Mouse (Mus musculus) right cerebral cortex, postnatal 14 days (tissue): ENCODE data around the gene Tmprss11c.
"Not testable (repeated sequence)": the region's sequence is repeated elsewhere in the genome, so short reads cannot be mapped to it uniquely, and the experiment has no call there.

Experiments used
- DNase-seq: peaks from one replicate; pipeline ENCODE4 v3.0.0; 2022

Tmprss11c gene

DNA sequence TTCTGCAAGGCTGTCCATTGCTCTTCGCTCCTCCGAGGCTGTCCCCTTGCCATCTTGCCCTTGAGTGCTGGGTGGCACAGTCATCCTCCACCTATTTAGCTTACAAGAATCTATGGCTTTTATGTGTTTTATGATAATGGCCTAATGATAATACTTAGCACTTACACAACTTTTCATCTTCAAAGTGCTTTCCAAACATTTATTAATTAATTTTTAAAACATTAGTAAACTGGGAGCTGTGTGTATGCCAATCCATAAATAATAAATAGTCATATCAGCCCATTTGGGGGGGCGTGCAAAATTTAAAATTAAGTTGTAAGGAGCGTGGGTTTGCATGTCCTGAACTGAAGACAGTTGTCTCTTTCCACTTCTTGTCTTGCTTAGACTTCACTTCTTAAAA is at the start of gene Tmprss11c:
Gene Tmprss11c, minus strand, starts transcription at position 101 of the 400 bp plus-strand sequence.
- no peak for DNase-seq

DNA sequence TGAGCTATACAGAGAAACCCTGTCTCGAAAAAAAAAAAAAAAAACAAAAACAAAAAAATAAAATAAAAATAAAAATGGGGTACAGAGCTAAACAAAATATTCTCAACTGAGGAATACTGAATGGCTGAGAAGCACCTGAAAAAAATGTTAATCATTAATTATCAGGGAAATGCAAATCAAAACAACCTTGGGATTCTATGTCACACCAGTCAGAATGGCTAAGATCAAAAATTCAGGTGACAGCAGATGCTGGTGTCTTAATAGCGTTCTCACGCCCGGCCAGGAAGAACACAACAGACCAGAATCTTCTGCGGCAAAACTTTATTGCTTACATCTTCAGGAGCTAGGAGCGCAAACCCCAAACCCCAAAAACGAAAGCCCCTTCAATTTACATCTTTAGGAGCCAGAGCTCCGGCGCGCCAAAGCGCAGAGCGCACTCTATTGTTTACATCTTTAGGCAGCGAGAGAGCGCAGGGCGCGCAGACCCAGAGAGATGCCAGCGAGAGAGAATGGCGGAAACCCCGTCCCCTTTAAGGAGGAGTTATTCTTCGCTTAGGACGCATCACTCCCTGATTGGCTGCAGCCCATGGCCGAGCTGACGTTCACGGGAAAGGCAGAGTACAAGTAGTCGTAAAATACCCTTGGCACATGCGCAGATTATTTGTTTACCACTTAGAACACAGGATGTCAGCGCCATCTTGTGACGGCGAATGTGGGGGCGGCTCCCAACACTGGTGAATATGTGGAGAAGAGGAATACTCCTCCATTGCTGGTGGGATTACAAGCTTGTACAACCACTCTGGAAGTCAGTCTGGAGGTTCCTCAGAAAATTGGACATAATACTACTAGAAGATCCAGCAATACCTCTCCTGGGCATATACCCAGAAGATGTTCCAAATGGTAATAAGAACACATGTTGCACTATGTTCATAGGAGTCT is 29.2 kb upstream of the Tmprss11c start:
- not testable (repeated sequence) for DNase-seq

DNA sequence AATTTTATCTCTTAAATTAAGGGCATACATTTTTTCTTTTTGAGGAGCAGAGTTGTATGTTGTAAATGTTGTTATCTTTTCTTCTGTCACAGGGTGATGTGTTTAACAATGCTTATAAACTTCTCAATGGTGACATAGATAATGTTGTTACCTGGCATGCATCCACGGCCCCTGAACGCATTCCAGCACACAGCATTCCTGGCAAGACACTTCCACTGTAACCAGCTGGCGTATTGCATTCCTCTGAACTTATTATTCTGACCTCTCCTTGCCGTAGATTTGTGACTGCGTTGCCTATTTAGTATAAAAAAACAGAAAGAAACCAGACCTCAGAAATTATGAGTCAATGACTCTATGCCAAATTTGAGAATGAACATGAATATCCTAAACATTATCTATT is 17.0 kb upstream of the Tmprss11c start:
- no peak for DNase-seq

DNA sequence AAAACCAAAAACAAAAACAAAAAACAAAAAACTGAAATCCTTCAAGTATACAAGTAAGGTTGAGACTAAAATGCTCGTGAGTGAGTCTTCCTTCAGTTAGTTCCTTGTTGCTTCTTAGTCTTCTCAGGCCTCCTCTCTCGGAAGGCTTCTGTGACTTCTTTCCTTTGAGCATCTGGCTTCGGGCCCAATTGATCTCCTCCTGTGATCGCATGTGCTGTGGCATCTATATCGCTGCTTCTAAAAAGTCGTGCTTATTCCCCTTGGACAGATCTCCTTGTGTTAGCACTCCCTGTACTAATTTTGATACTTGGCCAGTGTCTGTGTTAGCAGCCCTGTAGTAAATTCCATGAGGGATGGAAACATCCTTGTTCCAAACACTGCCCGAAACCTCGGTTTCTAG is 14.8 kb upstream of the Tmprss11c start:
- no peak for DNase-seq

DNA sequence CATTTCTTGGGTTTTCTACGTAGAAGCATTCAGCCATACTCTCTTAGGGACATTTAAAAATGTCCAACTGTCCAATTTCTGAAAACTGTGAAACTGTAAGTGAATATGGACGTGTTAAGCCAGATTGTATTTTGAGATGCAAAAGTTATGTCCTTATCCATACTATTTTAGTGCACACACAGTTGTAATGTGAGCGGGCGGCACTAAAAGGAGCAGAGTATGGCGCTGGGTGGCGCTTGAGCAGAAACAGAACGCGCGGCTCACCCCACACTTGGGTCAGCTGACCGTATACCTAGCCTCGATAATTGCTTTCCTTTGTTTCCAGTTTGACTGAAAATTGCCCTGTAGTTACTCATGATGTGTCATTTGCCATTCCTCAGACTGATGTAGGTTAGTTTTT is 42.5 kb downstream of the Tmprss11c start:
- DNase-seq: no peak

DNA sequence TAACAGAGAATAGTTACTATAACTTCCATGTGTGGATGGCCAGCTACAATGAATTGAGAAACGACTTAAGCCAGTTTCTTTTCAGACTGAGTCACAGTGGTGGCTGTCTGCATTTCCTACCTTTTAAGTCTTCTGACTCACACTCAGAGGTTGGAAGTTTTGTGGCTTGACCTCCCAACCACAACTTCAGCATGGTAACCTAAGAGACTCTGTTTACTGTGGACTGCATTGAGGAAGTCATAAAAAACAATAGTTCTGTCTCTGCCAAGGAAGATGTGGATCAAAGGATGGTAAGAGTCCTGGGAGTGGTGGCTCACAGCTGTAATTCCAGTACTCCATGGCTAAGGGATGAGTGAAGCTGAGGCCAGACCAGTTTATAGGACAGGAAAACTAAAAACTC is 44.2 kb downstream of the Tmprss11c start:
- DNase-seq: no peak

DNA sequence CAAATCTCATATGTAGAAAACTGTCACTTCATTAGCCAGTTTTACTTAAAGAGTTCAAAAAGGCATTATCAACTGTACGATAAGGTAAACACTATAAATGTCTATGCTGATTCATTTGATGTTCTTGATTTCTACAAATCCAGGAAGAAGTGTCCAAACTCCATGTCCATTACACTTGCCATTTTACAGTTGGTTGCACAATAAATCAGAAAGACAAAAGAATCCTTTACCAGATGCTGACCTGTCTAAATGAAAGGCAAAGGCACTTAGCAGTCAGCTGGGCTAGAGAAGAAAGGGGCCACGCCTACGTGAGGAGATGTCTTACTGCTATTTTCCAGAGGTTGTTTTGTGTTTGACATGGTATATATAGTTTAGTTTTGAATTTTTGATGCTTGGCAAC is 44.8 kb downstream of the Tmprss11c start:
- no peak for DNase-seq

DNA sequence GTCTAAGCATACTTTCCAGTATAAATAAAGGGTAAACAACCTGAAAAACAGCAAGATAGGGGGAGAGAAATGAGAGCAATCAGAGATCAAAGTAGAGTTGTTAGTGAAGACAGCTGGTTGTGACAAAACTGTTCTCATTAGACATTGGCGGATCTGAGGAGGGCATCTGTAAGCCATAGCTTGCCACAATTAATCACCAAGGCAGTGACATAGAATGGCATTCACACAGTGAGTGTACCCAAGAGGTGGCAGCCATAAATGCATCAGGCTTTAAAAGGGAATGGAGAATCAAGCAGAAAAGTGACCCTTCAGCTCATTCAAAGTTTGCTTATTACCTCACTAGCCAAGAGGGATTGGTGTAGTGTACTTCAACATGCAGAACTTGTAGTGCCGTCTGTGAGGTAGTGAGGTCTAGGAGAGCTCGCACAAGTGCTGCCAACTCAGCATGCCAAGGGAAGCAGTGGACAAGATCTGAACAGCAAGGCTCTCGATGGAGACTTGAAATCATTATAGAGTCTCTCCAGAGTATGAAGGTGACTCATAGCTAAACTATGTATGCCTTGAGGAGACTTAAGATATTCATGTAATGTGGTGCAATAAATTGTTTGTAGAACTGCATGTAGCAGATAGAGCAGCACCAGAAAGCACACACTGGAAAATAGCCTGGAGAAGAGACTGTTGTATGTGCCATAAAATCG is 61.8 kb downstream of the Tmprss11c start:
- DNase-seq: no peak

DNA sequence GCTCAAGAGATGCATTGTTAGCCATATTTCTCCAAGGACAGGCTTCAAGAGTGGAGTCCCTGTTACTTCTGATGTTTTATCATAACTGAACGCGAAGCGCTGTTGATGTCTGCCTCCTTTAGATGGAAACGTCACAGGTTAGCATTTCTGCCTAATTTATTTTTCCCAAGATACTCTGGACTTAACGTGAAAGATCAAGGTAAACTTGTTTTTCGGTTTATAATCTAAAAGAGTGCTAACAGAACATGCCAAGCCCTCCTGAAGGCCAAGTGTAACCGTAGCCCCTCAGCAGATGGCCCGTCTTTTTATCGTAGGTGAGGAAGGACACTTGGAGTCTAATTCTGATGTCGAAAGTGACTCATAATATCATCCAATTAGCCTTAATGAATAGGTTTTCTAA is 91.3 kb downstream of the Tmprss11c start, which contains the start of gene Gnrhr:
Gene Gnrhr, minus strand, starts transcription at position 101 of the 400 bp plus-strand sequence.
- DNase-seq: no peak

DNA sequence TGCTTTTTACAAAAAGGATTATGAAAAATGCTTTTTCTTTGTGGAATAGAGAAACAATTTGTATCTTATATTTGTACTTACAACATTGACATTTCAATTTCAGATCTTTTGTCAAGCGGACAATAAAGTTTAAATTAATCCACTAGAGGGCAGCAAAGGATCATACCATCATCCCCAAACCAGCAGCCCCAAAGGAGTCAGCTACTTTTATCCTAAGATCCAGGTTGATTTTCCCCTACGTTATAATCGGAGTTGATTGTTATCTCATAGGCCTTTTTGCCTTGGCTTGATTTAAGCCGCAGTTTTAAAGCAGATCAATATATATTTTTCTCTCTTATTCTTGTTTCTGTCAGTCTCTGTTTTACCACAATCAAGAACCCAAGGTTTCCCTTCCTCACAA is 97.8 kb downstream of the Tmprss11c start:
- DNase-seq: no peak

DNA sequence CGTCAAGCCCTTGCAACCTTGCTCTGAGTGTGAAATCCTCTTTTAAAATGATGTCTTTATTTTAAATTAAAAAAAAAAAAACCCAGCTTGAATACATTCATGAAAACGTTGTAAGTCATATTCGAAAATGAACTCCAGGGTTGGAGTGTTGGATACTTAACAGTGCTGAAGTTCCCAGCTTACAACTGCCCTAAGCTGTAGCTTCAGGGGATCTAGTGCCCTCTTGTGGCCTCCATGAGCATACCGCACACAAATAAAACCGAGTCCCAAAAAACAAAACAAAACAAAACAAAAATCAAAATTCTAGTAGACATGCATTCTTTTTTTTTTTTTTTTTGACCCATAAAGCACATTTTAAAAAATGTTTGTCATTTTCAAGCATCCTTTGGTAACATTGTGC is 98.3 kb downstream of the Tmprss11c start:
- DNase-seq: peak; percentile 21

DNA sequence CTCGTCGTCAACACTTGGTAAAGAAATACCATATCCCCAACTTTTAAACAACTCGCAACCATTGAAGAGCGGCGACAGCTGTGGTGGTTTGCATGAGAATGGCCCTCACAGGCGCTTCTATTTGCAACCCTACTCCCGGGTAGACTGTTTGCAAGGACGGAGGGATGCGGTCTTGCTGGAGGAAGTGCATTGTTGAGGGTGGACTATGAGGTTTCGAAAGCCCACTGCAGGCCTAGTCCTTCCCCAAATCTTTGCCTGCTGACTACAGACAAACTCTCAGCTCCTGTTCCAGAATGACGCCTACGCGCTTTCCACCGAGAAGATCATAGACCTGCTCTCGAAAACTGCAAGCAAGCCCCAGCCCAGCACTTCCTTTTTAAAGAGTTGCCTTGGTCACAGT is 98.8 kb downstream of the Tmprss11c start:
- DNase-seq: peak; percentile 7

DNA sequence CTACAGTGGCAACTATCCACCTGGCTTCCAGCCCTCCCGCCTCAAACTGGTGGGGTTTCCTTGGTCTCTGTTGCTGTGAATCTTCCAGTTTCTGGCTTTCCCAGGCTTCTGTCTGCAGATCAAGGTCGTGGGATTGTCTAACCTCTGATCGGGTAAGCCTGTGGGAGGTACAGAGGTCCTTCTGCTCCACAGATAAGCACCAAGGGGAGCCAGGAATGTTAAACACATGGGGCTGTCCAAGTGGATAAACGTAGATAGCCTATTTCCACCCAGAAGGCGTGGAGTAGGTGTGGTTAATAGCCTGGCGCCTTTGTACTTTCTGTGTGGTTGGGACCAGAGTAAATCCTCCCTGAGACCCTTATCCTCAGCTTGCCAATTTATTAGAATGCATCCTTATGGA is 101.7 kb downstream of the Tmprss11c start:
- DNase-seq: peak; percentile 16
